8 mouse cellular contexts compared by ENCODE assay signal in the genomic region with DNA sequence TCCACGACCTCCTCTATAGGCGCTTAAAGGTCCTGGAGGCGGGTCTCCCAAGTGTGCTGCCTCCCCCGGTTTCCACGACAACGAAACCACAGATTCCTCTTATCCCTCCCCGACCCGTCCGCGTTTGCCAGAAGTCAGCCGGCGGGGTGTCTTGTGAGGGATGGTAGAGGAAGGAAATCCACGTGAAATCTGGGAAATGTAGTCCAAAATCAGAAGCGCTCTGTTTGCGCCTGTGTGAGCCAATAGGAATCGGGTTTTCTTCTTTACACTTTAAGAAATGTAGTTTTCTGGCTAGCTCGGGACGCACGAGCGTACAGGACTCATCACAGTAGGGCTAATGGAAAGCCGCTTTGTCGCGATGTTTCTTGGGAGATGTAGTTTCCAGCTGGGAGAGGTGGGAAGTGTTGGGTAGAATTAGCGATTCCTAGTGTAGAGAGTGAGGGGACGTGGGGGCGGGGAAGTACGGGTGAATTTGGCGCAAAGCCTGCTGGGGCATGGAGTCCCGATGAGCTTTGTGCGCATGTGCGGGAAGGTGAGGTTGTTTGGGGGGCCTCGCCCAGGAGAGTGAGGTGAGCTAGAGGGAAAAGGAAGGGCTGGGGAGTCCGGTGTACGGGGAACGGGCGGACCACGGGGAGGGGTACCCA. TPM values are rescaled to one million over a fixed set of nuclear protein-coding genes. Genes with fewer than 3 reads are reported as not detected.
A peak's percentile ranks its signal among the peaks of the same experiment; 100 is the strongest.
DNase-seq lines count a peak whose midpoint lies in the region; ATAC-seq and TF ChIP-seq lines count a peak whose summit lies in the region.

Gene Zfp444, plus strand, starts transcription at position 221 of the 644 bp plus-strand sequence.

- peak within 1 kb of the TSS; percentile 98 for H3K4me2 ChIP-seq in heart, embryonic 12.5 days
- peak within 1 kb of the TSS; percentile 84 for H3K4me2 ChIP-seq in kidney, postnatal 0 days (ENCODE audit: low read length)
- peak within 1 kb of the TSS; percentile 96 for H3K4me2 ChIP-seq in liver, embryonic 11.5 days
- H3K4me2 ChIP-seq in stomach, embryonic 14.5 days (replicated peaks; ENCODE audit: low read depth, low read length), result peak within 1 kb of the TSS; percentile 87

- no peaks in the 10 kb centered on the region for H3K27me3 ChIP-seq in heart, embryonic 12.5 days (replicated peaks)
- no peaks in the 10 kb centered on the region for H3K27me3 ChIP-seq in kidney, postnatal 0 days (ENCODE audit: insufficient read depth, low read length)
- H3K27me3 ChIP-seq in liver, embryonic 11.5 days (replicated peaks; ENCODE audit: control insufficient read depth, insufficient read depth, low read length), result no peaks in the 10 kb centered on the region
- no peaks in the 10 kb centered on the region for H3K27me3 ChIP-seq in stomach, embryonic 14.5 days (ENCODE audit: control insufficient read depth, insufficient read depth, low read length)

- peak within 1 kb of the TSS; percentile 91 for H3K9ac ChIP-seq in heart, embryonic 12.5 days
- peak within 1 kb of the TSS; percentile 79 for H3K9ac ChIP-seq in kidney, postnatal 0 days (ENCODE audit: low read depth, low read length)
- peak within 1 kb of the TSS; percentile 80 for H3K9ac ChIP-seq in liver, embryonic 11.5 days (ENCODE audit: low read depth, low read length)
- peak within 1 kb of the TSS; percentile 64 for H3K9ac ChIP-seq in stomach, embryonic 14.5 days (replicated peaks; ENCODE audit: low read depth, low read length)

- peak within 1 kb of the TSS; percentile 63 for H3K27ac ChIP-seq in heart, embryonic 12.5 days (ENCODE audit: poor library complexity, severe bottlenecking)
- H3K27ac ChIP-seq in kidney, postnatal 0 days, result peak within 1 kb of the TSS; percentile 87
- peak within 1 kb of the TSS; percentile 75 for H3K27ac ChIP-seq in liver, embryonic 11.5 days (ENCODE audit: low read depth, low read length)
- H3K27ac ChIP-seq in stomach, embryonic 14.5 days (ENCODE audit: low read length), result peak within 1 kb of the TSS; percentile 76

- peak; percentile 95 for DNase-seq in CD4-positive helper T cell, adult 2 months (ENCODE audit: low read depth, low spot score)
- DNase-seq in brain, embryonic 18.5 days (ENCODE audit: low read depth, low spot score), result peak; percentile 100
- DNase-seq in kidney, postnatal 0 days (ENCODE audit: low spot score), result peak; percentile 99
- peak; percentile 91 for DNase-seq in liver, embryonic 11.5 days (ENCODE audit: low spot score)
- DNase-seq in naive thymus-derived CD4-positive, alpha-beta T cell, adult 2 months (ENCODE audit: low read depth), result peak; percentile 95

- ATAC-seq in erythroid progenitor cell, adult 5-6 weeks (replicated peaks; ENCODE audit: low FRiP score, poor library complexity, severe bottlenecking), result peak; percentile 89
- peak; percentile 90 for ATAC-seq in heart, embryonic 12.5 days (ENCODE audit: insufficient number of reproducible peaks, low FRiP score)
- ATAC-seq in kidney, postnatal 0 days (replicated peaks; ENCODE audit: low FRiP score, low read depth), result peak; percentile 97
- ATAC-seq in liver, embryonic 11.5 days (replicated peaks; ENCODE audit: low FRiP score), result peak; percentile 86
- peak; percentile 97 for ATAC-seq in stomach, embryonic 14.5 days (ENCODE audit: insufficient number of reproducible peaks, insufficient read depth, low FRiP score, low read depth)

- no peak for TF ChIP-seq CTCF in kidney, postnatal 0 days (IDR thresholded peaks at IDR 0.05; ENCODE audit: low read depth)

- no peaks in the 10 kb centered on the region for H3K9me3 ChIP-seq in heart, embryonic 12.5 days (replicated peaks)
- no peaks in the 10 kb centered on the region for H3K9me3 ChIP-seq in kidney, postnatal 0 days (replicated peaks; ENCODE audit: low read length)
- H3K9me3 ChIP-seq in liver, embryonic 11.5 days (ENCODE audit: control insufficient read depth, low read length), result no peaks in the 10 kb centered on the region
- H3K9me3 ChIP-seq in stomach, embryonic 14.5 days (ENCODE audit: control insufficient read depth, low read depth, low read length), result no peaks in the 10 kb centered on the region

- H3K4me1 ChIP-seq in heart, embryonic 12.5 days (replicated peaks), result peaks cover 18% of the 10 kb centered on the region
- H3K4me1 ChIP-seq in kidney, postnatal 0 days (replicated peaks; ENCODE audit: insufficient read depth, low read length), result peaks cover 5% of the 10 kb centered on the region; the same call in 1 of the 2 replicates
- peaks cover 14% of the 10 kb centered on the region for H3K4me1 ChIP-seq in liver, embryonic 11.5 days (replicated peaks; ENCODE audit: control insufficient read depth, insufficient read depth, low read length)
- H3K4me1 ChIP-seq in stomach, embryonic 14.5 days (ENCODE audit: control insufficient read depth, insufficient read depth, low read length), result peaks cover 7% of the 10 kb centered on the region; the same call in 1 of the 2 replicates

- H3K36me3 ChIP-seq in heart, embryonic 12.5 days, result peaks cover 7% of the 10 kb centered on the region; the same call in 1 of the 2 replicates
- H3K36me3 ChIP-seq in kidney, postnatal 0 days (ENCODE audit: insufficient read depth, low read length), result 0 out of 2 replicates have a peak, but pooled peaks cover 2% of the 10 kb centered on the region
- H3K36me3 ChIP-seq in liver, embryonic 11.5 days (ENCODE audit: control insufficient read depth, insufficient read depth, low read length), result no peaks in the 10 kb centered on the region; the same call in 1 of the 2 replicates
- H3K36me3 ChIP-seq in stomach, embryonic 14.5 days (ENCODE audit: control insufficient read depth, insufficient read depth, low read length), result peaks cover 4% of the 10 kb centered on the region; the same call in 1 of the 2 replicates

- 1% methylated on average over 37 of the region's 37 CpGs for WGBS in heart, embryonic 12.5 days
- under 1% methylated on average over 37 of the region's 37 CpGs for WGBS in kidney, postnatal 0 days
- under 1% methylated on average over 37 of the region's 37 CpGs for WGBS in liver, embryonic 11.5 days
- WGBS in stomach, embryonic 14.5 days, result under 1% methylated on average over 37 of the region's 37 CpGs

- peak within 1 kb of the TSS; percentile 88 for H3K4me3 ChIP-seq in heart, embryonic 12.5 days
- H3K4me3 ChIP-seq in kidney, postnatal 0 days (replicated peaks; ENCODE audit: low read depth, low read length), result peak within 1 kb of the TSS; percentile 69
- H3K4me3 ChIP-seq in liver, embryonic 11.5 days (ENCODE audit: low read depth, low read length), result peak within 1 kb of the TSS; percentile 77
- peak within 1 kb of the TSS; percentile 60 for H3K4me3 ChIP-seq in stomach, embryonic 14.5 days (ENCODE audit: low read depth, low read length)

RNA-seq across cellular contexts. Expression of gene Zfp444, which starts in this region (rescaled TPM):
- total RNA-seq in erythroid progenitor cell, adult 5-6 weeks (2015; ENCODE audit: low replicate concordance), result 0.42 TPM in 1 of 2 replicates, not detected in the other
- 4.2 and 11.6 TPM in 2 replicates for total RNA-seq in erythroid progenitor cell, adult 5-6 weeks (2017; ENCODE audit: low replicate concordance)
- 30.2 and 31.3 TPM in 2 replicates for polyA plus RNA-seq in heart, embryonic 12.5 days (2016; fragmentation: Nextera tagmentation; extraction: Ambion mirVana)
- polyA plus RNA-seq in kidney, postnatal 0 days (2015; fragmentation: Nextera tagmentation; extraction: Ambion mirVana), result 66.2 and 66.3 TPM in 2 replicates
- polyA plus RNA-seq in liver, embryonic 11.5 days (2014; fragmentation: Nextera tagmentation; extraction: Ambion mirVana), result 44.6 and 46.8 TPM in 2 replicates
- 43.5 and 52.4 TPM in 2 replicates for polyA plus RNA-seq in stomach, embryonic 14.5 days (2014; fragmentation: Nextera tagmentation; extraction: Ambion mirVana)

Comparison
In these comparisons a context has a peak if more than half of its experiments do, and no peak if none do; other contexts are left out.
1. Peak in every context shown above with its lines: DNase-seq, ATAC-seq, H3K4me3 ChIP-seq and H3K27ac ChIP-seq.